Comparison of ENCODE assay signal across 33 mouse cellular contexts in the genomic region with DNA sequence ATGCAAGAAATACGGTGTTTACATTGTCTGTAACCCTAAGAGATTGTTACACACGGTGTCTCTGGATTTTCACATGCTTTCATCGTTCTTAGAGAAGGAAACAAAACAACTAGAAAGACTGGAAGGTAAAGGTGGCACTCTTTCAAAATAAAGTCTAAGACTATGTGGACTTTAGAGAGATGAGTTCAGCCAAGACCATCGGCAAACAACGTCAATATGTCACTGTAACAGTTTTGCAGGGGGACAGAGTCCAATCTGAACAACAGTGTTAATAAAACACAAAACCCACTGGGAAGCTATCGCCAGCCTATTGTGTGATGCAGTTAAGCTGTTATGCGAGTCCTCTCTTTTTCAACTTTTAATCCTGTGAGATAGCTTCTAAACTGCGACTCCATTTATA.
"Had no signal": no experiment of that assay in that cellular context is flagged by ENCODE, and none has a peak within 500 bp of the region (broad histone marks: within the 10 kb centered on the region; RNA-seq: fewer than 3 reads in every experiment).

No protein-coding gene starts in this region.

- H3K4me3 ChIP-seq: heart, adult 2 months; heart, embryonic 10.5 days; heart, embryonic 12.5 days; heart, embryonic 13.5 days; heart, embryonic 15.5 days; hindbrain, embryonic 10.5 days; hindbrain, embryonic 12.5 days; hindbrain, embryonic 13.5 days; hindbrain, embryonic 15.5 days; intestine, embryonic 15.5 days; kidney, embryonic 15.5 days; layer of hippocampus, adult 2 months had no signal

- ATAC-seq: hindbrain, embryonic 16.5 days; hindbrain, postnatal 0 days; inflammation-experienced regulatory T-cells, adult 6 months; intestine, embryonic 15.5 days; intestine, embryonic 16.5 days; intestine, postnatal 0 days had no signal

- H3K9me3 ChIP-seq: heart, embryonic 10.5 days; heart, embryonic 15.5 days; hindbrain, embryonic 10.5 days; hindbrain, embryonic 12.5 days; hindbrain, embryonic 15.5 days; intestine, embryonic 15.5 days; kidney, embryonic 15.5 days had no signal

- H3K36me3 ChIP-seq: heart, embryonic 15.5 days; hindbrain, embryonic 10.5 days; hindbrain, embryonic 12.5 days; hindbrain, embryonic 13.5 days; hindbrain, embryonic 15.5 days; intestine, embryonic 15.5 days; kidney, embryonic 15.5 days had no signal

- H3K27me3 ChIP-seq: heart, embryonic 12.5 days; heart, embryonic 13.5 days; heart, embryonic 15.5 days; hindbrain, embryonic 12.5 days; hindbrain, embryonic 13.5 days; hindbrain, embryonic 15.5 days; intestine, embryonic 15.5 days; kidney, embryonic 15.5 days had no signal

- DNase-seq: heart, adult 2 months; heart, postnatal 10 days; heart, postnatal 14 days; heart, postnatal 4 days; kidney, adult 11 months; kidney, adult 18-20 months; kidney, adult 2 months; kidney, adult 8-10 months; kidney, postnatal 10 days; kidney, postnatal 14 days; kidney, postnatal 25 days; kidney, postnatal 36 days; layer of hippocampus, adult 9-11 months; layer of hippocampus, postnatal 36 days had no signal

- H3K4me2 ChIP-seq: heart, embryonic 11.5 days; heart, embryonic 12.5 days; heart, embryonic 13.5 days; heart, embryonic 15.5 days; hindbrain, embryonic 12.5 days; hindbrain, embryonic 13.5 days; hindbrain, embryonic 14.5 days; hindbrain, embryonic 15.5 days; intestine, embryonic 15.5 days; kidney, embryonic 15.5 days had no signal

- H3K9ac ChIP-seq: heart, embryonic 12.5 days; heart, embryonic 13.5 days; heart, embryonic 15.5 days; hindbrain, embryonic 12.5 days; hindbrain, embryonic 13.5 days; hindbrain, embryonic 14.5 days; hindbrain, embryonic 15.5 days; intestine, embryonic 15.5 days; kidney, embryonic 15.5 days had no signal

- H3K27ac ChIP-seq: heart, adult 2 months; heart, embryonic 10.5 days; heart, embryonic 13.5 days; heart, embryonic 15.5 days; hindbrain, embryonic 10.5 days; hindbrain, embryonic 12.5 days; hindbrain, embryonic 13.5 days; hindbrain, embryonic 14.5 days; hindbrain, embryonic 15.5 days; hindbrain, postnatal 0 days; intestine, embryonic 15.5 days; kidney, embryonic 15.5 days; kidney, postnatal 0 days; layer of hippocampus, adult 2 months had no signal

- H3K4me1 ChIP-seq: intestine, embryonic 15.5 days had no signal
